Mouse (Mus musculus): ENCODE measurements around the gene Arhgap22. TPM values are rescaled to one million over a fixed set of nuclear protein-coding genes. Genes with fewer than 3 reads are reported as not detected.

The Arhgap22 gene
- total RNA-seq (2021) = 10 to 100 TPM in 1 of 2 experiments, 1 to 10 TPM in 1; 7.5 to 12.0 TPM
- long read RNA-seq, experiment 1, partial matches to known transcripts = 3 of 12 reads
- long read RNA-seq, experiment 1, other reads (novel, unspliced or antisense) = 9 of 12 reads
- long read RNA-seq, experiment 2, partial matches to known transcripts = 4 of 12 reads
- long read RNA-seq, experiment 2, other reads (novel, unspliced or antisense) = 8 of 12 reads

GRCm38 (mm10) chr14:33213823-33214766 is at the start of gene Arhgap22:
Gene Arhgap22 (plus strand): TSS chr14:33214026.
- DNase-seq (ENCODE audit: low spot score in 2 of 2) = peak; percentile 90

- DNase-seq (ENCODE audit: low spot score in 2 of 2) = no peak
Observed at GRCm38 (mm10) chr14:33168750-33169149, 45.1 kb upstream of the Arhgap22 start.

- no peak for DNase-seq (ENCODE audit: low spot score in 2 of 2)
Observed at GRCm38 (mm10) chr14:33171942-33172341, 41.9 kb upstream of the Arhgap22 start.

- DNase-seq (ENCODE audit: low spot score in 2 of 2) = no peak
Observed at GRCm38 (mm10) chr14:33175059-33175821, 38.6 kb upstream of the Arhgap22 start.

- DNase-seq (ENCODE audit: low spot score in 2 of 2) = no peak
Observed at GRCm38 (mm10) chr14:33180102-33180501, 33.7 kb upstream of the Arhgap22 start.

- DNase-seq (ENCODE audit: low spot score in 2 of 2) = no peak
Observed at GRCm38 (mm10) chr14:33185068-33185800, 28.6 kb upstream of the Arhgap22 start, which contains the start of gene Wdfy4. Gene Wdfy4 (minus strand): TSS chr14:33185508.

- DNase-seq (ENCODE audit: low spot score in 2 of 2) = no peak
Observed at GRCm38 (mm10) chr14:33187201-33187600, 26.6 kb upstream of the Arhgap22 start.

GRCm38 (mm10) chr14:33189230-33189629 is 24.6 kb upstream of the Arhgap22 start:
- DNase-seq (ENCODE audit: low spot score in 2 of 2) = no peak

GRCm38 (mm10) chr14:33189849-33190423 is 23.9 kb upstream of the Arhgap22 start:
- no peak for DNase-seq (ENCODE audit: low spot score in 2 of 2)

- DNase-seq (ENCODE audit: low spot score in 2 of 2) = no peak
Observed at GRCm38 (mm10) chr14:33190646-33191045, 23.2 kb upstream of the Arhgap22 start.

- DNase-seq (ENCODE audit: low spot score in 2 of 2) = no peak
Observed at GRCm38 (mm10) chr14:33193762-33194161, 20.1 kb upstream of the Arhgap22 start.

GRCm38 (mm10) chr14:33194241-33194640 is 19.6 kb upstream of the Arhgap22 start:
- DNase-seq (ENCODE audit: low spot score in 2 of 2) = no peak

- DNase-seq (ENCODE audit: low spot score in 2 of 2) = no peak
Observed at GRCm38 (mm10) chr14:33202161-33202560, 11.7 kb upstream of the Arhgap22 start.

- no peak for DNase-seq (ENCODE audit: low spot score in 2 of 2)
Observed at GRCm38 (mm10) chr14:33202885-33203284, 10.9 kb upstream of the Arhgap22 start.

GRCm38 (mm10) chr14:33203777-33204176 is 10.0 kb upstream of the Arhgap22 start:
- DNase-seq (ENCODE audit: low spot score in 2 of 2) = no peak

- no peak for DNase-seq (ENCODE audit: low spot score in 2 of 2)
Observed at GRCm38 (mm10) chr14:33205280-33205965, 8.4 kb upstream of the Arhgap22 start.

GRCm38 (mm10) chr14:33207011-33207410 is 6.8 kb upstream of the Arhgap22 start:
- no peak for DNase-seq (ENCODE audit: low spot score in 2 of 2)

GRCm38 (mm10) chr14:33208331-33208730 is 5.5 kb upstream of the Arhgap22 start:
- no peak for DNase-seq (ENCODE audit: low spot score in 2 of 2)

- no peak for DNase-seq (ENCODE audit: low spot score in 2 of 2)
Observed at GRCm38 (mm10) chr14:33210806-33211205, 3.0 kb upstream of the Arhgap22 start.

Measured in left cerebral cortex, adult 18-20 months (tissue).